Comparison of ENCODE assay signal across 7 mouse cellular contexts in genomic region chr11:80080826-80081728, GRCm38 (mm10). TPM values are rescaled to one million over a fixed set of nuclear protein-coding genes. Genes with fewer than 3 reads are reported as not detected.
DNase-seq lines count a peak whose midpoint lies in the region; ATAC-seq and TF ChIP-seq lines count a peak whose summit lies in the region.

Crlf3 (minus strand) TSS chr11:80080991.

- no peaks in the 10 kb centered on the region for H3K4me1 ChIP-seq in embryonic facial prominence, embryonic 11.5 days (ENCODE audit: control insufficient read depth, insufficient read depth, low read length)
- H3K4me1 ChIP-seq in kidney, adult 2 months (ENCODE audit: control insufficient read depth, insufficient read depth, low read length) = no peaks in the 10 kb centered on the region; the same call in 1 of the 2 replicates
- peaks cover 13% of the 10 kb centered on the region; the same call in 1 of the 2 replicates for H3K4me1 ChIP-seq in limb, embryonic 12.5 days (replicated peaks)
- H3K4me1 ChIP-seq in midbrain, embryonic 15.5 days = peaks cover 15% of the 10 kb centered on the region
- H3K4me1 ChIP-seq in spleen, adult 2 months (ENCODE audit: control insufficient read depth, insufficient read depth, insufficient read length) = peaks cover 13% of the 10 kb centered on the region

- peak within 1 kb of the TSS; percentile 69 for H3K4me2 ChIP-seq in embryonic facial prominence, embryonic 11.5 days (ENCODE audit: low read depth, low read length)
- H3K4me2 ChIP-seq in limb, embryonic 12.5 days = peak within 1 kb of the TSS; percentile 70
- H3K4me2 ChIP-seq in midbrain, embryonic 15.5 days = peak within 1 kb of the TSS; percentile 93

- peak; percentile 98 for DNase-seq in adrenal gland, postnatal 14 days
- DNase-seq in embryonic facial prominence, embryonic 11.5 days (ENCODE audit: low spot score) = peak; percentile 95
- DNase-seq in heart, adult 18-20 months = peak; percentile 94 to 96
- DNase-seq in kidney, adult 2 months = peak; percentile 97
- peak; percentile 79 to 93 for DNase-seq in spleen, adult 2 months (ENCODE audit: low read depth in 1 of 2, low spot score in 2 of 2)

- TF ChIP-seq CTCF in kidney, adult 2 months (conservative IDR thresholded peaks at IDR 0.05; ENCODE audit: insufficient read depth, insufficient read length, low read depth, low read length) = no peak
- TF ChIP-seq CTCF in spleen, adult 2 months (IDR thresholded peaks at IDR 0.05; ENCODE audit: extremely low read depth, insufficient read depth, insufficient read length, insufficient replicate concordance) = no peak

- peak within 1 kb of the TSS; percentile 95 for H3K27ac ChIP-seq in embryonic facial prominence, embryonic 11.5 days (replicated peaks; ENCODE audit: low read depth, low read length)
- peak within 1 kb of the TSS; percentile 71 for H3K27ac ChIP-seq in kidney, adult 2 months (ENCODE audit: insufficient read depth, low read depth, low read length)
- H3K27ac ChIP-seq in limb, embryonic 12.5 days = peak within 1 kb of the TSS; percentile 97
- H3K27ac ChIP-seq in midbrain, embryonic 15.5 days = peak within 1 kb of the TSS; percentile 82
- peak within 1 kb of the TSS; percentile 97 for H3K27ac ChIP-seq in spleen, adult 2 months (ENCODE audit: insufficient read depth, low read length)

- ATAC-seq in embryonic facial prominence, embryonic 11.5 days (replicated peaks; ENCODE audit: insufficient number of reproducible peaks, low FRiP score, low TSS enrichment, low read depth) = peak; percentile 91
- ATAC-seq in limb, embryonic 12.5 days (ENCODE audit: insufficient number of reproducible peaks, insufficient read depth, low FRiP score, low TSS enrichment, low read depth) = peak; percentile 93
- peak; percentile 94 for ATAC-seq in midbrain, embryonic 15.5 days (replicated peaks)

- peak within 1 kb of the TSS; percentile 92 for H3K4me3 ChIP-seq in embryonic facial prominence, embryonic 11.5 days (ENCODE audit: low read depth, low read length)
- peak within 1 kb of the TSS; percentile 84 for H3K4me3 ChIP-seq in kidney, adult 2 months (ENCODE audit: insufficient read depth, low read depth, low read length)
- peak within 1 kb of the TSS; percentile 91 for H3K4me3 ChIP-seq in limb, embryonic 12.5 days (replicated peaks)
- peak within 1 kb of the TSS; percentile 99 for H3K4me3 ChIP-seq in midbrain, embryonic 15.5 days
- H3K4me3 ChIP-seq in spleen, adult 2 months (ENCODE audit: extremely low read depth, insufficient read depth, insufficient read length) = peak within 1 kb of the TSS; percentile 92

- TF ChIP-seq POLR2A in kidney, adult 2 months (IDR thresholded peaks at IDR 0.05; ENCODE audit: low read depth, low read length) = peak; percentile 45
- TF ChIP-seq POLR2A in spleen, adult 2 months (IDR thresholded peaks at IDR 0.05; ENCODE audit: low read depth, low read length) = peak; percentile 97

- H3K27me3 ChIP-seq in embryonic facial prominence, embryonic 11.5 days (ENCODE audit: control insufficient read depth, insufficient read depth, low read length) = no peaks in the 10 kb centered on the region
- no peaks in the 10 kb centered on the region for H3K27me3 ChIP-seq in kidney, adult 2 months (replicated peaks; ENCODE audit: control insufficient read depth, insufficient read depth, low read length)
- H3K27me3 ChIP-seq in limb, embryonic 12.5 days = no peaks in the 10 kb centered on the region
- no peaks in the 10 kb centered on the region for H3K27me3 ChIP-seq in midbrain, embryonic 15.5 days (replicated peaks)
- H3K27me3 ChIP-seq in spleen, adult 2 months (ENCODE audit: control insufficient read depth, insufficient read depth, low read length) = no peaks in the 10 kb centered on the region

- 7% methylated on average over 54 of the region's 55 CpGs for WGBS in embryonic facial prominence, embryonic 11.5 days
- 5% methylated on average over 55 of the region's 55 CpGs for WGBS in kidney, adult 2 months
- WGBS in limb, embryonic 12.5 days = 8% methylated on average over 55 of the region's 55 CpGs
- WGBS in midbrain, embryonic 15.5 days = 6% methylated on average over 53 of the region's 55 CpGs
- WGBS in spleen, adult 2 months = 4% methylated on average over 55 of the region's 55 CpGs

- H3K9ac ChIP-seq in embryonic facial prominence, embryonic 11.5 days (replicated peaks; ENCODE audit: low read length) = peak within 1 kb of the TSS; percentile 97
- H3K9ac ChIP-seq in limb, embryonic 12.5 days (replicated peaks) = peak within 1 kb of the TSS; percentile 97
- H3K9ac ChIP-seq in midbrain, embryonic 15.5 days = peak within 1 kb of the TSS; percentile 86

- no peaks in the 10 kb centered on the region for H3K36me3 ChIP-seq in embryonic facial prominence, embryonic 11.5 days (replicated peaks; ENCODE audit: control insufficient read depth, insufficient read depth, low read depth, low read length)
- H3K36me3 ChIP-seq in kidney, adult 2 months (ENCODE audit: control insufficient read depth, insufficient read depth, low read length) = no peaks in the 10 kb centered on the region
- peaks cover 7% of the 10 kb centered on the region; the same call in 1 of the 2 replicates for H3K36me3 ChIP-seq in limb, embryonic 12.5 days
- no peaks in the 10 kb centered on the region for H3K36me3 ChIP-seq in midbrain, embryonic 15.5 days (replicated peaks)
- peaks cover 5% of the 10 kb centered on the region for H3K36me3 ChIP-seq in spleen, adult 2 months (ENCODE audit: control insufficient read depth, insufficient read depth, low read length)

- H3K9me3 ChIP-seq in embryonic facial prominence, embryonic 11.5 days (replicated peaks; ENCODE audit: control insufficient read depth, low read length) = no peaks in the 10 kb centered on the region
- no peaks in the 10 kb centered on the region for H3K9me3 ChIP-seq in limb, embryonic 12.5 days
- no peaks in the 10 kb centered on the region for H3K9me3 ChIP-seq in midbrain, embryonic 15.5 days

RNA-seq across cellular contexts. Expression of gene Crlf3, which starts in this region (rescaled TPM):
- 21.5 and 32.2 TPM in 2 replicates for total RNA-seq in adrenal gland, postnatal 14 days (2021)
- 53.8 and 57.1 TPM in 2 replicates for polyA plus RNA-seq in embryonic facial prominence, embryonic 11.5 days (2014; fragmentation: Nextera tagmentation; extraction: Ambion mirVana)
- 10 to 100 TPM; 11.5 to 12.1 TPM for total RNA-seq in heart, adult 18-20 months (2021)
- 7.5 and 9.2 TPM in 2 replicates for polyA plus RNA-seq in kidney, adult 2 months (2012; rRNA removed)
- polyA plus RNA-seq in limb, embryonic 12.5 days (2016; fragmentation: Nextera tagmentation; extraction: Ambion mirVana) = 59.4 and 60.1 TPM in 2 replicates
- 11.9 and 12.3 TPM in 2 replicates for polyA plus RNA-seq in midbrain, embryonic 15.5 days (2015; fragmentation: Nextera tagmentation; extraction: Ambion mirVana)
- 49.7 and 52.2 TPM in 2 replicates for polyA plus RNA-seq in spleen, adult 2 months (2012; rRNA removed)

Comparison
In these comparisons a context has a peak if more than half of its experiments do, and no peak if none do; other contexts are left out.
1. Peak in every context shown above with its lines: DNase-seq, ATAC-seq, H3K4me3 ChIP-seq and H3K27ac ChIP-seq.